Mouse (Mus musculus): ENCODE results near the gene Ccdc146.

Gene Ccdc146

DNA sequence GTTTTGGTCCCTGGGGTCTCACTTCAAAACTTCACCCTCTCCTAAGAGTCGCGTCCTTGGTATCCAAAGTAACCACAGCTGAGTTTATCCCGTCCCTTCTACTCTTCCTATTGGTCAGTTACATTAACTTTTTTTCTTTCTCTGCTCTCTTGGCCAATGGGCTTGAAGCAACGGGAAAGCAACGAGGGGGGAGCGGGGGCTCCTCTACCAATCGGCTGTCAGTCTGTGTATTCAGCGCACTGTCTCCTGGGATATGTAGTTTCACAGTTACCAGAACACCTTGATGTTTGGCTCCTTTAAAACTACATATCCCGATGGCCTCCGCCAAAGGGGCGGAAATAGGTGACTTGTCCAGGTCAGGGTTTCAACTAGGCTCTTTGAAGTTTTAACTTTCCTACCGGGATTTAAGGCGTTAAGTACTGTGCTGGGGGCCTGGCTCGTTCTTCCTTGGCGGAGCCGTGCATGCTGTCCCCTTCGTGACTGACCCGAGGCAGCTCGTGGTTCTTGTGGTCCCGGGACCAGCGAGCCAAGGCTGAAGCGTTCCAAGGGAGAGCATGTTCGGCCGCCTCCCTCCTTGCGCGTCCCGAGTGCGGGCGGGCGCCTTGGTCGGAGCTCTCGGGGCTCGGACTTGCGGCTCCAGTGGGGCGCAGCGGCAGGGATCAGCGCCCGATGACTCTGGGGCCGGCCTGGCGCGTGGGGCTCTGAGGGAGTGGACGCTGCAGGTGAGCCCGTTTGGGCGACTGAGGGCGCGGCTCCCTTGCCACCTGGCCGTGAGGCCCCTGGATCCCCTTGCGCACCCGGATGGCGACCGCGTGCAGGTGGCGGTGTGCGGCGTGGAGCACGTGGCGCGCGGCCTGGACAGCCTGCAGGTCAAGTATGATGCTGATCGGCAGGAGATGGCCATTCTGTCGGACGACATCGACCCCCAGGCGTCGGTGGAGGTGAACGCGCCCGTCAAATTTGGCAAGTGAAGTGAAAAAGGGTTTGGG, at the start of gene Ccdc146, which contains the start of gene Fam185a:
TSS of gene Ccdc146 (minus strand) at position 64 of the 989 bp plus-strand sequence.
TSS of gene Fam185a (plus strand) at position 345 of the 989 bp plus-strand sequence.
- peak; percentile 86 to 89 for DNase-seq (ENCODE audit: low read depth in 2 of 2, low spot score in 2 of 2)

DNA sequence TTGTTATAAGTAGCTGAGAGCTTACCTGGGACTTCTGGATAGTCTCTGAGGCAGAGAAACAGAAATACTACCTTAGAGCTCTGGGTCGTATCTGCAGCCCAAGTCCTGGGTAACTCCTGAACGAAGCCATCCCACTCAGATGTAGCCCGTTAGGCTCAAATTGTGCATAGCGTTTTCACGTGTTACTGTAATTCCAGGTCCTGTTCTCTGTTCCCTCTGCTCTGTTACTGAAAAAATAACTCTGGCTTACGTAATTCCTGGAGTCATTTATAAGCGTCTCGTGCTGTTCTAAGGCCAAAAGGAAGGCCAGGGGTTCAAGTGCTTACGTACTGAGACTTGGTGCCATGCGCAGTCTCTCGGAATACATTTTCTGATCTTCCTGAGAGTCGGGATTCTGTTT, 43.6 kb upstream of the Ccdc146 start:
- DNase-seq (ENCODE audit: low read depth in 2 of 2, low spot score in 2 of 2): no peak

DNA sequence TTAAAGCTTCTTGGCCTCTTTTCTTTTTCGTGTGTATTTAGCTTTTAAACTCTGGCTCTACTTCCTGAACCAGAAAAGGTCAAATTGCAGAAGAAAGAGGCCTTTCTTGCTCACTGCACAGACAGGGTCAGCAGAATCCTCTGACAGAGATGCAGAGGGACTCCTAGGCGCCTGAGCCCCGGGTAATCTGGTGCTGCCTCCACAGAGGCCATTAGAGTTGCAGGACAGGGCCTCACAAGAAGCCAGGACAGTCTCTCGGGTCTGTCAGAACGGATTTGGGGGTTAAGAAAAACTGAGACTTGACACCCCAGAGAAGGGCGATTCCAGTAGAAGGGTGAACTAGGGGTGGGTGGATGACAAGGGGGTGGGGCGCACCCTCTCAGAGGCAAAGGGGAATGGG, 42.9 kb upstream of the Ccdc146 start:
- DNase-seq (ENCODE audit: low read depth in 2 of 2, low spot score in 2 of 2): no peak

DNA sequence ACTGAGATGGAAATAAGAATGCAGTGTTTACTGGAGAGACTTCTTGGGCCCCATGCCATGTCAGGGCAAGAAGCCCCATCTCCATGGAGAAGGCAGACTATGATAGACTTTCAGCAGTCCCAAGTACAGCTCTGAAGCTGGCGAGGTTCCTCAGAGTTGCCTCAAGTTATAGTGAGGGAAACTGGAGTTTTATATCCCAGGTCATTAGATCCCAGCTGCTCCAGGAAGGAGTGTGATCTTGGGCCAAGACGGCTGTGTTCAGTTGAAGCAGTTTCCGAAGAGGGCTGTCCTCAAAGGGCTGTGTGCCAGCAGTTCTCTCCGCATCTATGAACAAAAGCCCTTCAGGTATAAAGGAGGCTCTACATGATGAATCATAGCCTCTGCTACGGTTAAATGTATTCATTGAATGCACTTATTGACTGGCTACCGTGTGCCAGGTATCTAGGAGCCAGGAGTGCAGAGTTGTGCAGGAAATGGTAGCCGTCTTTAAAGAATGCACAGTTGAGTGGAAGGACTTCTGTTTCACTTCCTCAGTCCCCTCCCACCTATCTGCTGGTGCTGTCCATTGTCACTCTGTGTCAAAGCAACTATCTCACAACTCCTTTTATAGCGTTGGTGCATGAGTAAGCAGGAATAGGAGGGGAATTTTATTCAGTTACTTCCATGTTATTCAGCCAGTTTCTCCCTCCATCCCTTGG, 16.5 kb upstream of the Ccdc146 start:
- no peak for DNase-seq (ENCODE audit: low read depth in 2 of 2, low spot score in 2 of 2)

DNA sequence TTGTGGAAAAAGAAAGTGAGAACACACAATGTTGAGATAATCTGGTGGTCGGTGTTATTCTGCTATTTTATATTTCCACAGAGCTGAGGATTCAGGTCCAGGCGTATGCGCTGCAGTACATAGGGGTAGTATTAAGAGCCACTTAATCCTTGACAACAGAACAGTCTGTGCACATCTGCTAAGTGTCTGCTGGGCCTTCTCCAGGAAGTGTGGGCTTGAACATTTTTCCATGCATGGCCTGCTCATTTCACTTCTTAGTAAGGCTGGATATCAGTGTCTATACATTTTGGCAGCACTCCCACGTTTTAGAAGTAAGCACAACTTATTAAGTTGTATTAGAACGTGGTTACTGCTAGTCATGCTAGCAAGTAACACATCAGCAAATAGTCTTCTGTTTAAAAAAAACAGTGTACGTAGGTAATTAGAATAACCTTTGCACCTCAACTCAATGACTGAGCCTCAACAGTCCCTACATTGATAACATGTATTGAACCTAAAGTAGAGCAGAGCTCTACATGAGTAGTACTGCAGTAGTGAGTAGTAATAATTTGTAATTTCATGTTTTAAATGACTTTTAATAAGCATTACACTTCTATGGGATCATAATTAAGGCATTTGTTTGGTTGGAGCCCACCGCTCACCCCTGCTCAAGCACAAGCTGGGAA, 15.1 kb upstream of the Ccdc146 start:
- no peak for DNase-seq (ENCODE audit: low read depth in 2 of 2, low spot score in 2 of 2)

DNA sequence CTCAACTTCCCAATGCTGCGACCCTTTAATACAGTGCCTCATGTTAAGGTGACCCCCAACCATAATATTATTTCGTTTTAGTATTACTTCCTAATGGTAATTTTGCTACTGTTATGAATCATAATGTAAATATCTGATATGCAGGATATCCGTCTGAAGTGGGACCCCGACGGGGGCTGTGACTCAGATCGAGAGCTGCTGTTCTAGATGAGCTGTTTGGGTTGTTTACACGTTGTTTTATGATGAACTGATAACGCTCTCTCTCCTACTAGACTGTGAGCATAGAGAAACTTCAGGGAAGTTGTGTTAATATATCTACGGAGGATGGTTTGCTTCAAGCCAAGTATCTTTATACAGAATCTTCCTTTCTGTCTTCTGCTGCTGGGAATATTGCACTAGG, 14.0 kb upstream of the Ccdc146 start:
- DNase-seq (ENCODE audit: low read depth in 2 of 2, low spot score in 2 of 2): no peak

DNA sequence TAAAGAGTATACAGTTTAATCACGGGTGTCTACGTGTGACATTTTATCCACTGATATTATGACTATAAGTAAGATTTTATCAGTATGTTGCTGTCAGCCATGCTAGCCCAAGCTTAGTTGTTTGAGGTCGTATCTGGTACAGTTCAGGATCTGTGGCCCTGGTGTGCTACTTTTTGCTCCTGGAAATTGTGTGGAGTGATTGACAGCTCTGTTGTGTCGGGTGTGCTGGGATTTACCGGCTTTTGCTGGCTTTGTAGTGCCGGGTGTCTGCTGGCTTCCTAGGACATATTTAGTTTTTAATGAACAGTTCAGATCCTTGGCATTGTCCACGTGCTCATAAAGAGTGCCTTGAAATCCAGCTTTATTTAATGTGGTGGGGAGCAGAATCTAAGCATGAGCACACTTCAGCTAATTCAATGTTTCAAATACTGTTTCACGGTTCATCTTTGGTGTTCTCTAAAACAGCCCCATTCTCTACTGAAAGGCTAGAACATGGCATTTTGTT, 12.0 kb upstream of the Ccdc146 start:
- no peak for DNase-seq (ENCODE audit: low read depth in 2 of 2, low spot score in 2 of 2)

DNA sequence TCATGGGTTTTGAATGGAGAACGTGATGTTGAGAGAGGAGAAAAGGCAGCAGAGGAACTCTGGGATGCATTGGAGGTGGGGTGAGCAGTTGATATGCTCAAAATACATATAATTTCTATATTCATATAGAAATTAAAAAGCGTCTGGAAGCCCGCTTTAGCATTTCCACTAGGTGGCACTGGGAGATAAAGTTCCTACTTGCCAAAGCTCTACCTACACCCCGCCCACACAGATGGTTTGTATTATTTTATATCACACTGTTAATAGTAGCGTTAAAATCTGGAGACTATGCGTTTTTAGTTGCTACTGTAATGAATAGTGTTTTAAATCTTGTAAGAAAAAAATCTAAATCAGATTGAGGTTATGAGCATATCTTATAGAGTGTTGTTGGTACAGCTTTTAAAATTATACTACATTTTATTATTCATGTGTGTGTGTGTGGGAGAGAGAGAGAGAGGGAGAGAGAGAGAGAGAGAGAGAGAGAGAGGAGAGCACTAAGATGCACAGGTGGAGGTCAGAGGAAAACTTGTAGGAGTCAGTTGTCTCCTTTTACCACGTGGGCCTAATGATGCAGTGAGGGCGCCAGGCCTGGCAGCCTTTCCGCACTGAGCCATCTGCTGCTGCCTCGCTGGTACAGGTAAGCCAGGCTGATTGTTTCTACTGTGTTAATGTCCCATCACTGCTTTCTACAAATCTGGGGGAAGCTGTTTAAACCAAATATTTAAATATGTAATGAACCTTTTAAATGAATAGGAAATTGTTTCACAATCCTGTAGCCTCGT, 9.9 kb upstream of the Ccdc146 start:
- DNase-seq (ENCODE audit: low read depth in 2 of 2, low spot score in 2 of 2): no peak

DNA sequence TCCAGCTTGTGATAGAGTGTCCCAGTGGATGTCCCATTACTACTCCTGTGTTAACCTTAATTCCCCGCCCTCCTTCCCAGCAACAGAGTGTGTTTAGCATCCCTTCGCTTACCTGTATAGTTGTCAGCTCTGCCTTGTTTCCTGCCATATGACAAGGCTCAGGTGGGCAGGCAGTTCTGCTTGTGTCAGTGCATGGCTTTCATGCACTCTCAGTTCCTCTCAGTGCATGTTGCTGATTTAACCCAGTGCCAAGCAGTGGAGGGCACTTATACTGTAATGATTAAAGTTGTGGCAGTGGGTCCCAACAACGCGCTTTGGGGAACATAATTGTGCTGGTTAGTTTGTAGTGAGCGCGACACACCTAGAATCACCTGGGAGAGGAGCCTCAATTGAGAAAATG, 2.2 kb upstream of the Ccdc146 start:
- no peak for DNase-seq (ENCODE audit: low read depth in 2 of 2, low spot score in 2 of 2)

DNA sequence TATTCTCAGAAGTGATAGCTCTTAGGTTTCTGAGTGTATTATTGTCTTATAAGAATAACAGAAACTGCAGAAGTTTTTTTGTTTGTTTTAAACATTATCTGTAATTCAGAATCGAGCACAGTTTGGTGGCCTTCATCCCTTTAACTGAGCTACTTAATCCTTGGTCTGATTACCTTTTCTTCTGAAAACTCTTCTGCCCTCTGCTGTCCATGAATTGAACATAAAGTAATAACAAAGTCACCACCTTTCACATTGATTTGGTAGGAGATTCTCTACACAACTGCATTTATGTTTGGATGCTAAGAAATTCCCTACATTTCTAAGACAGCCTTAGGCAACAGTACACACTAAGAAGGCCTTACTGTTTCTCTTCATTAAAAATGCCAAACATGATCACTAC, 3.9 kb downstream of the Ccdc146 start:
- DNase-seq (ENCODE audit: low read depth in 2 of 2, low spot score in 2 of 2): peak in 1 of 2 experiments; percentile 57

DNA sequence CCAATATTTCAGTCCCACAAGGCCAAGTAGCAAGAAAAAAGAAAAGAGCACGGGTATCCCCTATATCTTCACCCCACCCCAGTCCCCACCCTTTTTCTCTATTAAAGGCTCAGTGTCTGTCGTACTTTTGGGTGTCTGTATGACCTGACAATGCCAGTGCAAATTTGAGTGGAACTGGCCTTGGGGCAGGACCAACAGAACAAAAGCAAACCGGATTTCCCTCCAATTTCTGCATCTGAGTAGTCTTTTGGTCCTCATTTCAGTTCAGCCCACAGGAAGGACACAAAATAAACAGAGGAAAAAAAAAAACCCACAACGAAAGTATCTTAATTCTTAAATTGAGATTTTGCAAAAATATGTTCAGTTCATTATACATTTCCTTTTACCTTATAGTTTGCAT, 5.9 kb downstream of the Ccdc146 start:
- no peak for DNase-seq (ENCODE audit: low read depth in 2 of 2, low spot score in 2 of 2)

DNA sequence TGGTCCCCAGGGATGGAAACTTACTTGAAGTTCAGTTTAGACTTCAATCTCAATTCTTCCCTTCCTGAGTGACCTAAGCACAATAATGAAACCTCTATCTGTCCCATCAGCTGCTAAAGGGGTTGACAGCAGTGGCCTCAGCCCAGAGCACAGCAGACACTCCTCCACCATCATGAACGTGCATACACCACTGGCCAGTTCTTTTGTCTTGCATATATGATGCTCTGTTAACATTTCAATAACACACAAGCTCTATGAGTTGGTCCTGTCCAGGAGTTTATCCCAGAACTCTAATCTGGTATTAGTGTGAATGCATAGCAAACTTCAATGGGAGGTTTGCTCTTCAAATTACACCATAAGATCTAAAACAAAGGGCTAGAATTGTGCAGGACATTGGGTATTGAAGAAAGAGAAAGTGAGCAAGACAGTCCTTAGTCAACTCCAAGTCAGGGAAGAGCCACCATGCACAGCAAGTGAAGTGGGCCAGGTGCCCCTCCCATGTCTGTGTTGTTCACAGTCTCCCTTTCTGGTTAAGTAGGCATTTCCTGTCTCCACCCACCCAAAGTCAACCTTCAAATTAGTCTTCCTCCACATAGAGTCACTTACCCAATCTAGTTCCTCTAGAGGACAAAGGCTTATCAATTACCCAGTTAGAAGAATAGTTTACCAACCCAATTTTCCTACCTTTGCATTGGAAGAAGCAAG, 10.2 kb downstream of the Ccdc146 start:
- DNase-seq (ENCODE audit: low read depth in 2 of 2, low spot score in 2 of 2): peak in 1 of 2 experiments; percentile 33

DNA sequence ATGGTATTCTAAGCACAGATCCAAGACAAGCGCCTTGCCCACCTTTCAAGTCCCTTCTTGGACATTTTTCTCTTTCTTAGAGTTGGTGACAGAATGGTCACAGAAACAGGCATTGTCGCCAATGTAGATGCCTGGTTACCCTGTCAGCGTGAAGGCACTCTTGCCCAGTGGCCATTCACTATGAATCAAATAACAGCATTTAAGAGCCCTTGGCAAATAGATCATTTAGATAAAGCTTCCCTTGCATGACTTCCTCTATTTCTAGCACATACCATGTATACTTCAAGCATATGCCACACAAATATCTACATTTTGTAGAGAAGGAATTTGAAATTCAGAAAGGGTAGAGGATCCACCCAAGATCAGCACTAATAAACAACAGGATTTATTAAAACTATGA, 11.2 kb downstream of the Ccdc146 start:
- DNase-seq (ENCODE audit: low read depth in 2 of 2, low spot score in 2 of 2): no peak

DNA sequence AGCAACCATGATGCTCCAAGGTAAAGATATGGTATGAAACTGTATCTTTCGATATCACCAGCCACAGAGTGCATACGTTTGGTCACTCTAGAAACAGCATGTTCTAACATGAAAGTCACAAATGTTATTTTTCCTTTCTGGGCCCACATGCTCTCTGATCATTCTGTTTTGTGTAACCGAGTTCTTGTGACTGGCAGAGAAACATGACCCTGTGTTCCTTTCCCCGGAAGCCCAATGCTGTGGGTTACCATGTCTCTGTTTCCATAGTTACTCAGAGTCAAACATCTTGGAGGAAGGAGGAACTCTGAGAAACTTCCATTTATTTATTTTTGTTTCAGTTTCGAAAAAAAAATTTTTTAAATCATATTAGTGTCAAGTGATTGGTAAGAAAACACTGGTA, 12.4 kb downstream of the Ccdc146 start:
- peak; percentile 23 to 28 for DNase-seq (ENCODE audit: low read depth in 2 of 2, low spot score in 2 of 2)

DNA sequence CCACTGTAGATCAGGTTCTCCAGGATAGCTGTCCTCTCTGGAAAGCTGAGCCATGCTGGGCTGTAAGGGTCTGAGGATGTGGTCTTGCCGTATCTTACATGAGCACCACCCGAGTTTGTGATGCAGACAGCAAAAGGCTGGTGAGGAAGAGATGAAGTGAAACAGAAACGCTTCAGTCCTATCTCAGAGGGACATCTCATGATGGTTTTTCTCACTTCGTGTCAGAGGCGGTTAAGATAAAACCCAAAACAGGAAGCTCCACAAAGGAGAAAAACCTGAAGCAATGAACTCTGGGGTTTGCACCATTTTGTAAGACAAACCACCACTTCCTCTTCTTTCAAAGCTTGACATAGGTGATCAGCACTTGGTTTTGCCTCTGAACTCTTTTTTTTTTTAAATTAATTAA, 13.2 kb downstream of the Ccdc146 start:
- DNase-seq (ENCODE audit: low read depth in 2 of 2, low spot score in 2 of 2): peak; percentile 71 to 74

DNA sequence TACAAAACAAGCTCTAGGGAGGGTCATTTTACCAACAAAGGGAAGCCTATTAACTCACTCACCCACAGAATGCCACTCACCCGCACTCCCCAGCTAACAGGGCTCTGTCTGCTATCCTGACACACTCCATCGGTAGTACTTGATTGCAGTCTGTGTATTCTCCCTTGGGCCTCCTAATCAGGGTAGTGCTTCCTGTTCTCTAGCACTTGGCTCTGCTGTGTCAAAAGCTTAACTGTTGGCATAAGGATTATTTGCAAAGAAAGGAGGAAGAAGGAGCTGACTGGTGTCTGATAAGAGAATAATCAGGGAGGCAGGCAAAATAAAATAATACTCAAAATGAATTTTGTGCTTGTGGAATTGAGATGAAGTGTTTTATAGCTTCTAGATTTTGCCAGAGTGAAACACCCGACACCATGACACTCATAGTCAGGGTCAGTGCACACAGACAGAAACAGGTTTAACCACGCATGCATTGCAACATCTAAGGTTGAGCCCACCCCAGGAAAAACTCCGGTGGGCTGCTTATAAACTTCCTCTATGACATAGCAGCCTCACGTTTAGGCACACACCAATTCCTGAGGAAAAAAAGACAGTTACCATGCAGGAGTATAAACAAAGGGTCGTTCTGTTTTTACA, 29.2 kb downstream of the Ccdc146 start:
- DNase-seq (ENCODE audit: low read depth in 2 of 2, low spot score in 2 of 2): no peak

DNA sequence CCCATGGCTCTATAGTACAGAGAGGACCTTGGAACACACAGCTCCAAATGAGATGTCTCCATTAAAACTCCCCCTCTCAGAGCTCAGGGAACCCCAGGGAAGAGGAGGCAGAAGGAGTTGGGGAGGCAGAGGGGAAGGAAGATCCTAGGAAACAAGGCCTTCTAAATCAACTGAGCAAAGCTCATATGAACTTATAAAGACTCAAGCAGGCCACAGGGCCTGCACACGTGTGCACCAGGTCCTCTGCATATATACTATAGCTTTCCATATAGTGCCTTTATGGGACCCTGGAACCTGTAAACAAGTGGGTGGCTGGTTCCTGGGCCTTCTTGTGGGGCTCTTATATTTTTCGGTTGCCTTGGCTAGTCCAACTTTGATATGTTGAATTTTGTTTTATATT, 29.9 kb downstream of the Ccdc146 start:
- no peak for DNase-seq (ENCODE audit: low read depth in 2 of 2, low spot score in 2 of 2)

DNA sequence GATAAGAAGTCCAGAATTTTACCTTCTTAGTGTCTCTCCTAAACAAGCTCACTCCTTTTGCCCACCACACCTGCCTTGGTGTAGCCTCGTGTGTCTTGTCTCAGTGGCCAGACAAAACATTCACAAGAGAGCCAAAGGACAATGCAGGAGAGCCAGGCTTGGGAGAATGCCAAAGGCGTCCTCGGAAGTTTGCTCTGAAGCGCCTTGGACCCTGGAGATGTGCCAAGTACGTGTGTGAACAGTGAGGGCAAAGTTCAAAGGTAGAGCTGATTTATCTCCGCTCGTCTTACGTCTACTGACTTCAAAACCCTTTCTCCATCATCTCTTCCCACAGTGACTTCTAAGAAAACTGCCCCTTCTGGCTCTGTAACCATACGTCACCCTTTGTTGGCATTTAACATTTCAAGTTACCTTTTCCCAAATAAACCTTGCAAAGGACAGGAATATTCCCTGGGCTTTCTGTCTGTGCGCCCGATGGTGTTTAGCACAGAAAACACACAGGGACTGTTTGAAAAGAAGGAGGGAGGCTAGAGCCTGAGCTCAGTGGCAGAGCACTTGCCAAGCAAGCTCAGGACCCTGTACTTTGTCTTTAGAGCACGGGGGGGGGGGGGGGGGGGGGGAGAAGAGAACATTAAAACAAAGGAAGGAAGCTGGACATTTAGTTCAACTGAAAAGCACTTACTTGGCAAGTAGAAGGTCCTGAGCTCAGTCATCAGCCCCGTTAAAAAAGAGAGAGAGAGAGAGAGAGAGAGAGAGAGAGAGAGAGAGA, 32.7 kb downstream of the Ccdc146 start:
- DNase-seq (ENCODE audit: low read depth in 2 of 2, low spot score in 2 of 2): no peak

DNA sequence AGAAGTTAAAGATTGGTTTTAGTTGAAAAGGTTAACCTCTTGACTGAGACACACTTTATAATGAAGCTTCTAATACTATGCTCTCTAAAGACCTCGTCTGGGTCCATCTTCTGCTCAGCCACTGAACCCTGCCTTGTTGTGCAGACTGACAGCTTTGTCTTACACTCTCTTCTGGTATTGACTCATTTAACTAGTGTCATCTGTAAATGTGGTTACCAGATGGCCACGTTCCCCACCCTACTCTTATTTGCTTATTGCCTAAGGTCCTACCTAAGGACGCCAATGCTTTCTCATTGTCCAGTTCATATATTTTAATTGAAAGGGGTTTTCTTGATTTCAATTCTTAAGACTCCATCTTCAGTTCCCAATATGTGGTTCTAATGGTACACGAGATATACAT, 35.6 kb downstream of the Ccdc146 start:
- DNase-seq (ENCODE audit: low read depth in 2 of 2, low spot score in 2 of 2): no peak

Measured in CD8-positive naive resting alpha-beta T cell, adult 2 months (primary cell).